Mouse (Mus musculus): ENCODE results near the gene Mical2.
A peak's percentile ranks its signal among the peaks of the same experiment; 100 is the strongest.

Mical2 gene

GRCm38 (mm10) chr7:112353939-112354338 lies 128.3 kb downstream of the Mical2 start:
- no peak for DNase-seq (ENCODE audit: low read depth, low spot score)

GRCm38 (mm10) chr7:112354503-112354951 lies 128.9 kb downstream of the Mical2 start:
- DNase-seq (ENCODE audit: low read depth, low spot score) = no peak

DNA sequence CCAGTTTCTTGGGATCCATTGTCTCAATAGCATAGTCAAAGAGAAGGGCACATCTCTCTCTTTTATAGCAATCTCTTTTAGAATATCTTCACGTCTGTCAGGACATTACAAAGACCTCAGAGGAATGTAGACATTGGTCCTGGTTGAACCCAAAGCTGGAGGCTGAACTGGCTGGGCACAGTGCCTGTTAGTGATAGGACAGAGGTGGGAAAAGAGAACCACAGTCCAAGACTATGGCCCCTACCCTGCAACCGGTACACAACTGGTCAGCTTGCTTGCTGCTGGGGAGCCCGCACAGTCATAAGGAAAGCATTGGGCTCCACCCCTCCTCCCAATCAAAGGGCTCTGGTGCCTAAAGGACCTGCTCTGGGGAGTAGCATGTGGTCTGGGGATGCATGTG lies 133.9 kb downstream of the Mical2 start:
- no peak for DNase-seq (ENCODE audit: low read depth, low spot score)

GRCm38 (mm10) chr7:112362574-112363200 lies 137.0 kb downstream of the Mical2 start:
- DNase-seq (ENCODE audit: low read depth, low spot score) = no peak

GRCm38 (mm10) chr7:112365864-112366263 lies 140.2 kb downstream of the Mical2 start:
- no peak for DNase-seq (ENCODE audit: low read depth, low spot score)

- DNase-seq (ENCODE audit: low read depth, low spot score) = peak; percentile 55
Observed at GRCm38 (mm10) chr7:112369046-112369445, 143.4 kb downstream of the Mical2 start.

GRCm38 (mm10) chr7:112369977-112370376 lies 144.3 kb downstream of the Mical2 start:
- no peak for DNase-seq (ENCODE audit: low read depth, low spot score)

- no peak for DNase-seq (ENCODE audit: low read depth, low spot score)
Observed at GRCm38 (mm10) chr7:112371387-112371786, 145.7 kb downstream of the Mical2 start.

DNA sequence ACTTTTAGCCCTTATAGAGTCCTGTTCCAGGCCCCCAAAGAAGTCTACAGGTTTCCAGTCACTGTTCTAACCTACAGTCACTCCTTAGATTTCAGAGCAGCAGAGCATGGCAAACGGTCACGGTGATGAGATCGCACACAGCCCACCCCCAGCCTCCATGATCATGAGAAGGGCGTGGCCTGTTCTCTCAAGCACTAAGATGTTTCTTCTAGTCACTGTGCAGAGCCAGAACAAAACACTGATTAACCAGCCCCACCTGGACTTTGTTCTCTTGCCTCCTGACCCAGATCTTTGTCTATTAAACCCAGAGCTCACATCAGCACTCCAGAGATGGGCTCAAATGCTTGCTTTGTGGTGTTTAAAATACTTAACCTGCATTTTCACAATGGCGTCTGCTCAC lies 148.4 kb downstream of the Mical2 start:
- no peak for DNase-seq (ENCODE audit: low read depth, low spot score)

DNA sequence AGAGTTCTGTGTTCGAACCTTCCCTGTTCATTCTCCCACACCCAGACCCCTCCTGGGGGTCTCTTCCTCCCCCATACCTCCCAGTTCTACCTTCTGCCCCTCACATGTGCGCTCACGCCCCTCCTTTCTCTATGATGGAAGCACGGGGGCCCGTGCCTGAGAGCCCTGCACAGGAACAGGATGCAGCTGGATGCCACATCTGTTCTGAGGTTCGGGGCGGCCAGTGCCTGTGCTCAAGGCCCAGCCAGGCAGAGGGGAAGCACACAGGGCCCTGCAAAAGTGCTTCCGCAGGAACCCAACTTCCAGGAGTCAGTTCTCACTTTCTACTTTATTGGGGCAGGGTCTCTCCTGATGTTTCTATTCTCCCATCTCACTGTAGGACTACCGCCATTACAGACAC lies 149.4 kb downstream of the Mical2 start:
- DNase-seq (ENCODE audit: low read depth, low spot score) = no peak

DNA sequence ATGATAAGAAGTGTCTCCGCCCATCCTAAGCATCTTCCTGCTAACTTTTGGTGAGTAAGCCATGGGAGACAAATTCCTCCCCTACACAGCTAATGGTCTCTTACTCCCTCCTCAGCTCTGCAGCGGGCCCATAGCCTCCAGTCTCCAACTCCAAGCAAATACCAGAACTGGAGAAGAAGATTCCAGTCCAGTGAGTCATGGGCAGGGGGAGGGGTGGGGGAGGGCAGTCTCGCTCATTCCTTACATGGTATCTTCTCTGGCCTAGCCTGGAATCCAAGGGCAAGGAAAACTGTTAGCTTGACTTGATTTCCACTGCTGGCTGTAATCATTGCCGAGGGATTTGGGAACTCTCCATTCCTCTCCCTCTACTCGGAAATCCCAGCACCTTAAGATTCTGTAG lies 150.2 kb downstream of the Mical2 start:
- no peak for DNase-seq (ENCODE audit: low read depth, low spot score)

GRCm38 (mm10) chr7:112376611-112377010 lies 151.0 kb downstream of the Mical2 start:
- no peak for DNase-seq (ENCODE audit: low read depth, low spot score)

DNA sequence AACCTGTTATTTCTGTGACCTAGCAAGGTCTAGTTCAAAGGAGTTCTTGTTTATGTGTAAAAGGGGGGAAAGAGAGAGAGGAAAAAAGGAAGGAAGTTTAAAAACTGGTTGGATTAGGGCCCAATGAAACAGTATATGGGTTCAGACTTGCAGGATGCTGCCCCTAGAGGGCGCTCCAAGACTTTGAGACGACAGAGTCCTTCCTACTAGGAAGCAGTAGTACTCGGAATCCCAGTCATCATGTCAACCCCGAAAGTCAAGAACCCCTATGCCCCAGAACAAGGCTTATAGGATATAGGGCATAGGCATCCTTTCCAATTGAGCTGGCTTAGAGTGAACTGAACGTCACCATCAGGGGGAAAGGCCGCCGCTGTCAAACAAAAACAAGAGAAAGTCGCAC lies 151.7 kb downstream of the Mical2 start:
- DNase-seq (ENCODE audit: low read depth, low spot score) = peak; percentile 60

DNA sequence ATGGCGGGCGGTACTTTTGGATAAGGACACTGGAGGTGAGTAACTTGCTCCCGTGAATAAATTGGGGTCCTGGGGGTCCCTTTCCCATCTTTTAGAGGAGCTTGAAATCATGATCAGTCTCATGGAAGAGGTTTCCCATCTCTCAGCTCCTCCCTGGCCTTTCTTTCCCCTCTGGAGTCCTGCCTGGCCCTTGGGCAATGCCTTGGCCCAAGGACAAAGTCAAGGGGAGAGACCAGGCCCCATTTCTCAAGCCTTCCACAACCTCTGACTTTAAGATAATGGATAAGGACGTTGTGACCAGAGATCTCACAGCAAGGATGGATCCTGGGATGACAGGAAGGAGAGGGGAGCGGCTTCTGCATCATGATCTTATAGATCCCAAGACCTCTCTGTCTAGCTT lies 152.4 kb downstream of the Mical2 start:
- DNase-seq (ENCODE audit: low read depth, low spot score) = no peak

DNA sequence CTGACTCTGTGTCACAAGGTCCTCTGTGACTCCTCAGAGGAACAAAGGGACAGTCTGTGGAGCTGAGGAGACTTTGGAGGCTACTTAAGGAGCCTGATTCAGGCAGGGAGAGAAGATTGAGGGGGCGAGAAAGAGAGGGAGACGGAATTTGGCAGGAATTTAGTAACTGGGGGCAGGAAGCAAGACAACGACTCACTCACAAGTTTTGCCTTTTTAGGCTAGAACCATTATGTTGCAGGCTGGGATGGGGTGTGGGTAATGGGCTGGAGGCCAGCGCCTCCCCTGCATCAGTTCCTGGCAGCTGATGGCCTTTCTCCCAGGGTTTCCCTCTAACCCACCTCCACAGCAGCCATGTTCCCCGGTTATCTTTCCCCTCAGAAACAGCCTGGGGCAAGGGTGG lies 152.8 kb downstream of the Mical2 start:
- DNase-seq (ENCODE audit: low read depth, low spot score) = peak; percentile 92

DNA sequence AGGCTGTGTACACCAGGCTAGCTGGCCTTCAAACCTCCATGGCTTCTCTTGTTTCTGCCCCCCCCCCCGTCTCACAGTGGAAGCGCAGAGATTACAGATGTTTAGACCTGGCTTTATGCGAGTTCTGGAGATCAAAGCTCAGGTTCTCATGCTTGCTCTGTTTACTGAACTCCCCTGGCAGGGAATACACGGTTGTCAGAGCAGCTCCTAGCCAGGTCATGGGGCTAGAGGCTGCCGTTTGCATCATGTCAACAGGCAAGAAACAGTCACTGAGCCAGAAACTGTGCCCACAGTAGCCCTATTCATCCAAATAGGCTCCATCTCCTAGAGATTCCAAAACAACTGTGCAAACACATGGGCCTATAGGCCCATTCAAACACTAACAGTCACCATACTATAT lies 160.9 kb downstream of the Mical2 start:
- DNase-seq (ENCODE audit: low read depth, low spot score) = no peak

DNA sequence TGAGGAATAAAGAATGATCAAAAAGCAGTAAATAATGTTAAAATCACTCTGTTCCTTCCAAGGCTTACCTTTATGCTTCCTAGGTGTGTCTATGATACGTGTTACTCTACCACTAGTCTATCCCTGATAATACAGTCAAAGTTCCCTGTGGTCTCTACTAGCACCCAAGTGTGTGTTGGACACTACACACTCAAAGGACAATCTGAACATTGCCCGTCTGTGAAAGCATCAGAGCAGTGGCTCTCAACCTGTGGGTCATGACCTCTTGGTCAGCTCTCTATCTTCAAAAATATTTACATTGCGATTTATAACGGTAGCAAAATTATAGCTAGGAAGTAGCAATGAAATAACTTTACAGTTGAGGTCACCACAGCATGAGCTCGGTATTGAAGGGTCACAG lies 162.2 kb downstream of the Mical2 start:
- no peak for DNase-seq (ENCODE audit: low read depth, low spot score)

DNA sequence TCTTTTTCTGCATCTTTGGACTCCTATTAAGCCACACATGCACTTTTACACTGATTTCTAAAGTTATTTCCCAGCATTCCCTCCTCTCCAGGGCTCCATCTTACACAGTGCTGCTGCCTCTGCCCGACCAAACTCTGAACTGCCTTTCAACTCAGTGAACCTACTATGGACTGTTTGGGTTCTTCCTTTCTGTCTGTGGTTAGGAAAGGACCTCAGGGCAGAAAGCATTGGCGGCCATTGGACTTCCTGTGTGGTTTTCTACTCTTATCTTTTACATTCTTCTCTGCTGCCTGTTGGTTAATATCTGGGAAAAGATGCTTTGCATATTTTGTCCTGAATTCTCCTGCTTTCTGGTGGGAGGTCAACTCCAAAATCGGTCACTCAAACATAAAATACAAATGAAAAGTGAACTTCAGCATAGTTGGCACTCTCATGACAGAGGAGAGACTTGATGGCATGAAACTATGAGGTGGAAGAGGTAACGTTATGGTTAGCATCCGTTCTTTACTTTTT lies 162.8 kb downstream of the Mical2 start:
- no peak for DNase-seq (ENCODE audit: low read depth, low spot score)

- DNase-seq (ENCODE audit: low read depth, low spot score) = no peak
Observed at GRCm38 (mm10) chr7:112389611-112390251, 164.1 kb downstream of the Mical2 start.

DNA sequence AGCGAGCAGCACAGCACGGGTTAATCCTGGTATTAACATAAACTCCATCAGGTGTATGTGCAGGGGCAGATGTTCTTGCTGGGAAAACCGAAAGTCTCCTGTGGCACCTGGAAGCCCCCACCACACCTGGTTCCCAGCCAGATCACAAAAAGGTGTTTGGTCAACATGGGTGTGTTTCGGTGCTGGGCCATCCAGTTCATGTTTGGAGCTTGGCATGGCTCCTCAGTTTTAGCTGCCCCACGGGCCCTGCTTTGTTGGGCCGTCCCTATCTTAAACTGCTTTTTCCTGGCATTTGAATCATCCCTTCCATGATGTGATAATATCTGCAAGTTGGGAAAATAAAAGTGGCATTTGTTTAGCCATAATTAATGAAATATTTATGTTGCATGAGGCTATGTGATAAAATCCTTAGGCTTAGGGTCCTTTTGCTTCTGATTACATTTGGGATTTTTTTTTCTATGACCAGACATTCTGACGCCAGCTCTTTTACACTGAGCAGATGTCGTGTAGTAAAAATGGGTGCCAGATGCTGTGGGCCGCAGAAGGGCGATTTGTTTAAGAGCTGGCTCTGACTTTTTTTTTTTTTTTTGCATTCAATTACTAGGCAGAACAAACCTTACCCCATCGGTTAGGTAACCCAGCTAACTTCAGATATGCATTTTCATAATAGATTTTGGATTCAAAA lies 164.7 kb downstream of the Mical2 start:
- no peak for DNase-seq (ENCODE audit: low read depth, low spot score)

DNA sequence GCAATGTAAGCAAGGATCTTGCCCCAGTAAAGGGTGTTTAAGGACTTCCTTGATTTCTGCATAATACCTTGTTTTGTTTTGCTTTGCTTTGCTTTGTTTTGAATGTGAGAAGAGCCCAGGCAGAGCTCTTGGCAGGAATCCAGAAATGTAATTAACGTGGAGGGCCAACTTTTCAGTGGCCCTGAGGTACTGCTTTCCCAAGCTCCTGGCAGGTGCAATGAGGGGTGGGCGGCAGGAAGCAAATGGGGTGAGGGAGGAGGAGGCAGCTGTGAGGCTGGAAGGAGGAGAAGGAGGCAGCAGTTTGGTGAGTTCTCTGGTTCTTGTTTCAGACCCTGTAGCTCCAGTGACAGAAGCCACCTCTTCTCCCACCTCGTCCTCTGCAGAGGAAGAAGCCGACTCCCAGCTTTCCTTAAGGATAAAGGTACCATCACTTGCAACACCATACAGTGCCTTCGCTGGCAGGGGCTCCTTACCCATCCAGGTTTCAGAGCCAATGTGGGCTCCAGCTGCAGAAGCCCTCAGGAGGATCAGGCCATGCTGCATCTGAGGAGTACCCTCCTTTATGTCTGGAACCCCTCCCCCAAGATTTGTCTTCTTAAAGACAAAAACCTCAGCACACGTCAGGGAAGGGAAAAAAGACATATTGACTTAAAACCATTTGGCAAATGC lies 165.4 kb downstream of the Mical2 start:
- DNase-seq (ENCODE audit: low read depth, low spot score) = no peak

DNA sequence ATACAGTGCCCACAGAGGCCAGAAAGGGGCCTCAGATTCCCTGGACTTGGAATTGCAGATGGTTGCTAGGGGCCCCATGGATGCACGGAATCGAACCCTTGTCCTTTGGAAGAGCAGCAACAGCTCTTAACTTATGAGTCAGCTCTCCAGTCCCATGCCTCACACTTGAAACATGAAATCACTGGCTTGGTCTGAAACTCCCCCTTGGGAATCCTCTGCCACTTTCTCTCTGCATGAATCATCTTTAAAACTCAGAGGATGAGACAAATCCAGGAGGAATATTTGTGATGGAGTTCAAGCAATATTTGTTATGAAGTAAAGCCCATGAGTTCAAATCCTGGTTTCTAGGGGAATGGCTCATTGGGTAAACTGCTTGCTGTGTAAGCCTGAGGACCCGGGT lies 172.1 kb downstream of the Mical2 start:
- no peak for DNase-seq (ENCODE audit: low read depth, low spot score)
